Mouse (Mus musculus): ENCODE data around the gene Sgf29. TPM values are rescaled to one million over a fixed set of nuclear protein-coding genes. Genes with fewer than 3 reads are reported as not detected.

Sgf29 gene
- polyA plus RNA-seq, 1 experiment: 27.0 TPM

DNA sequence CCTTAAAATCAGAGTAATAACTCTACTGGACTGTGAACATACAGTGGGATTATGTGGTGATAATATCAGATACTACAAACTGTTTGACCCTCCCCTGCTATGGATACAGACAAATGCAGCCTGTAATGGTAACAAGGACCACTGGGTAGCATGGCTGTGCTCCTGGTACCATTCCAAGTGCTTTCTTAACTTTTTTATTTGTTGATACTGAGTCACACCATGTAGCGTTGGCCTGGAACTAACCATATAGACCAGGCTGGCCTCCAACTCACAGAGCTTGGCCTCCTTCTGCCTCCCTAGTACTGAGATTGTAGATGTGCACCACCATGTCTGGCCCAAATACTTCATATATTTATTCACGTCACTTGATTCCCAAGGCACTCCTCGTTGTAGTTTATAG lies 16.2 kb downstream of the Sgf29 start:
- Histone ChIP-seq H3K27ac (ENCODE audit: control insufficient read depth, insufficient read depth, low read depth, low read length, poor library complexity) (no peak overlapping the region), H3K4me3 (replicated peaks; ENCODE audit: control insufficient read depth, low read depth, low read length) (no peak overlapping the region), H3K4me1 (ENCODE audit: control insufficient read depth, insufficient read depth, low read length) (peaks cover 8% of the 10 kb centered on the region; the same call in 1 of the 2 replicates)
- 89% methylated on average over 3 of the region's 3 CpGs for WGBS
- TF ChIP-seq POLR2A (IDR thresholded peaks at IDR 0.05; ENCODE audit: borderline replicate concordance, control insufficient read depth, low read depth, low read length): no peak
- no peak for TF ChIP-seq CTCF (IDR thresholded peaks at IDR 0.05; ENCODE audit: control insufficient read depth, insufficient read depth, low read length)

DNA sequence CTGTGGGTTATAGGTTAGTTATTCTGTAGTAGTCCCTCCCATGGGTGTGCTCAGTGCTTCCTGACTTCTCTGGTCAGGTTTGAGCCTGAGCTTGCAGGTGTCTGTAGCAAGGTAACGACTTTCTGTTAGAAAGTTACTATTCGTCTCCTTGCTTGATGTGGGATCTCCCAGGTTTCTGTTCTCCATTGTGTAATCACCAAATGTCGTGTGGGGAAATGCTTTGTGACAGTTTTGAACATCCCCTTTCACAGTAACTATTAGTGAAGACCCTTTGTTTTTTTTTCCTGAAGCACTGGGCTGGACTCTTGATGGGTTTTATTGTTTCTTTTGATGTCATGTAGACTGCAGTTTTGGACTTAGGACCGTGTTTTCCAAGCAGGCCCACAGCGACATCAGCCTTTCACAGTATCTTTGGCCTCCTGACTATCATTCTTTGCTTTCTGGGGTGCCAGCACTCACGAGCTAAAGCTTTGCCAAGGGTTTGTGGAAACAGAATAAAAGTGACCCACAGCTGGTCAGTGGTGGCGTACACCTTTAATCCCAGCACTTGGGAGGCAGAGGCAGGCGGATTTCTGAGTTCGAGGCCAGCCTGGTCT lies 18.5 kb downstream of the Sgf29 start:
- WGBS: 54% methylated on average over 9 of the region's 9 CpGs
- H3K4me3 ChIP-seq (replicated peaks; ENCODE audit: control insufficient read depth, low read depth, low read length): no peak overlapping the region
- peak overlapping the region; percentile 44; the same call in 1 of the 2 replicates for H3K27ac ChIP-seq (ENCODE audit: control insufficient read depth, insufficient read depth, low read depth, low read length, poor library complexity)
- TF ChIP-seq POLR2A (IDR thresholded peaks at IDR 0.05; ENCODE audit: borderline replicate concordance, control insufficient read depth, low read depth, low read length): no peak
- TF ChIP-seq CTCF (IDR thresholded peaks at IDR 0.05; ENCODE audit: control insufficient read depth, insufficient read depth, low read length): no peak
- H3K4me1 ChIP-seq (ENCODE audit: control insufficient read depth, insufficient read depth, low read length): peaks cover 8% of the 10 kb centered on the region; the same call in 1 of the 2 replicates

DNA sequence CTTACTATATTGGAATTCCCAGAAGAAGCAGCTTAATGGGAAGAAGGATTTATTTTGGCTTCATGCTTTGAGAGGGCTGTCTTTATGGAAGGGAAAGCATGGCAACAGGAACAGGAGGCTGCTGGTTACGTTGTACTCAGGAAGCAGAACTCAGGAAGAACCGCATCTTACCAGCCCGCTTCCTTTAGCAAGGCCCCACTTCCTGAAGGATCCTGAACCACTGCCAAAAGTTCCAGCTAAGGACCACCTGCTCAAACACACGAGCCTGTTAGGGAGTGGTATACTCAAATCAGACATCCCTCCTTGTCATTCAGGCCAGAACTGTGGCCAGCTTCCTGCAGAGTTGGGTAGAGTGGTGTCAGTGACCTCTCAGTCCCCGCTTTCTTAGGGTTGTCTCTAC lies 19.3 kb downstream of the Sgf29 start:
- TF ChIP-seq POLR2A (IDR thresholded peaks at IDR 0.05; ENCODE audit: borderline replicate concordance, control insufficient read depth, low read depth, low read length): no peak
- no peak for TF ChIP-seq CTCF (IDR thresholded peaks at IDR 0.05; ENCODE audit: control insufficient read depth, insufficient read depth, low read length)
- H3K4me1 ChIP-seq (ENCODE audit: control insufficient read depth, insufficient read depth, low read length): peaks cover 8% of the 10 kb centered on the region; the same call in 1 of the 2 replicates
- WGBS: 26% methylated on average over 5 of the region's 5 CpGs
- H3K27ac ChIP-seq (ENCODE audit: control insufficient read depth, insufficient read depth, low read depth, low read length, poor library complexity): peak overlapping the region; percentile 43; the same call in 1 of the 2 replicates
- H3K4me3 ChIP-seq (replicated peaks; ENCODE audit: control insufficient read depth, low read depth, low read length): no peak overlapping the region

DNA sequence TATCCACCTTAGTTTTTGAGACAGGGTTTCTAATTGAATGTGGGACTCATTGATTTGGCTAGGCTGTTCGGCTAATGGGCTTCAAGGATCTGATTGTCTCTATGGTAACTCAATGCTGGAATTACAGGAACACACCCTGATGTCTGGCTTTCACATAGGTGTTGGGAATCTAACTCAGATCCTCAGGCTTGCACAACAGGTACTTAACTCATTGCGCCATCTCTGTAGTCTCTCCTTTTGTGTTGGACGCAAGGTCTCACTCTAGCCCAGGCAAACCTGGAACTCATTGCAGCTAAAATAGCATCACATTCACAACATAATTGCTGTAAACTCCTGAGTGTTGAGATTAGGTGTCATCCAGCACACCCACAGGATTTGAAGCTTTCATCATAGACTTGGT lies 21.0 kb downstream of the Sgf29 start:
- 73% methylated on average over 3 of the region's 3 CpGs for WGBS
- Histone ChIP-seq H3K27ac (ENCODE audit: control insufficient read depth, insufficient read depth, low read depth, low read length, poor library complexity) (no peak overlapping the region), H3K4me3 (replicated peaks; ENCODE audit: control insufficient read depth, low read depth, low read length) (no peak overlapping the region), H3K4me1 (ENCODE audit: control insufficient read depth, insufficient read depth, low read length) (peaks cover 7% of the 10 kb centered on the region; the same call in 1 of the 2 replicates)
- TF ChIP-seq POLR2A (IDR thresholded peaks at IDR 0.05; ENCODE audit: borderline replicate concordance, control insufficient read depth, low read depth, low read length) (no peak), CTCF (IDR thresholded peaks at IDR 0.05; ENCODE audit: control insufficient read depth, insufficient read depth, low read length) (no peak)

DNA sequence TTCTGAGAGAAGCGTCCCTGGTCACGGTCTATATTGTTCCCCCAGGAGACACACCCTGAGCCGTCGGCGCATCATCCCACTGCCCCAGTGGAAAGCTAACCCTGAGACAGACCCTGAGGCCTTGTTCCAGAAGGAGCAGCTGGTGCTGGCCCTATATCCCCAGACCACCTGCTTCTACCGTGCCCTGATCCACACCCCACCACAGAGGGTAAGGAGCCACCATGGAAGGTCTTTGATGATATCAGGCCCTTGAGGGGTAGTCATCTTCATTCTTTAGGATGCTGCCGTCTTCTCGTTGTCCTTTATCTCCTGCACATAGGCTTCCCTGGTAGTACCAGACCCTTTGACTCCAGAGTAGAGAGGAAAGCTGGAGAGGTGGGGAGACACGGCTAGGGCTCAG lies 23.0 kb downstream of the Sgf29 start:
- WGBS: 93% methylated on average over 9 of the region's 9 CpGs
- Histone ChIP-seq H3K4me1 (ENCODE audit: control insufficient read depth, insufficient read depth, low read length) (peaks cover 9% of the 10 kb centered on the region; the same call in 1 of the 2 replicates), H3K4me3 (replicated peaks; ENCODE audit: control insufficient read depth, low read depth, low read length) (no peak overlapping the region), H3K27ac (ENCODE audit: control insufficient read depth, insufficient read depth, low read depth, low read length, poor library complexity) (no peak overlapping the region)
- TF ChIP-seq CTCF (IDR thresholded peaks at IDR 0.05; ENCODE audit: control insufficient read depth, insufficient read depth, low read length) (no peak), POLR2A (IDR thresholded peaks at IDR 0.05; ENCODE audit: borderline replicate concordance, control insufficient read depth, low read depth, low read length) (no peak)

DNA sequence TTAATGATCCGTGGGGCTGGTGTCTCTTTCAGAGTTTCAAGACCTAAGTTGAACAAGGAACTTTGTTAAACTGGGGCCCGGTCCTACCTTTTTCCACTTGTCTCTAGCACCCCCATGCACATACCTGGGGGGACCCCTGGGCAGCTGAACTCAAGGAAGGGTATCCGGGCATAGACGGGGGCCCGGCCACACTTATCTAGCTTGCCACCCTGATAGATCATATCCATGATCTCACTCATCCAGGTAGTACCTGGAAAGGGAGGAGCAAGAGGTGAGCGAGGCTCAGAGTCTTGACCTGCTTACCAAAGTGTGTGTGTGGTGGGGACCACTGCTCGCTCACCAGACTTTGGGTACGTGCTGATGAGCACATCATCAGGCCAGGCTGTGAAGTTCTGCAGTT lies 26.0 kb downstream of the Sgf29 start:
- 80% methylated on average over 8 of the region's 8 CpGs for WGBS
- peaks cover 2% of the 10 kb centered on the region; the same call in 1 of the 2 replicates for H3K4me1 ChIP-seq (ENCODE audit: control insufficient read depth, insufficient read depth, low read length)
- no peak overlapping the region for H3K4me3 ChIP-seq (replicated peaks; ENCODE audit: control insufficient read depth, low read depth, low read length)
- no peak for TF ChIP-seq POLR2A (IDR thresholded peaks at IDR 0.05; ENCODE audit: borderline replicate concordance, control insufficient read depth, low read depth, low read length)
- no peak for TF ChIP-seq CTCF (IDR thresholded peaks at IDR 0.05; ENCODE audit: control insufficient read depth, insufficient read depth, low read length)
- H3K27ac ChIP-seq (ENCODE audit: control insufficient read depth, insufficient read depth, low read depth, low read length, poor library complexity): no peak overlapping the region

DNA sequence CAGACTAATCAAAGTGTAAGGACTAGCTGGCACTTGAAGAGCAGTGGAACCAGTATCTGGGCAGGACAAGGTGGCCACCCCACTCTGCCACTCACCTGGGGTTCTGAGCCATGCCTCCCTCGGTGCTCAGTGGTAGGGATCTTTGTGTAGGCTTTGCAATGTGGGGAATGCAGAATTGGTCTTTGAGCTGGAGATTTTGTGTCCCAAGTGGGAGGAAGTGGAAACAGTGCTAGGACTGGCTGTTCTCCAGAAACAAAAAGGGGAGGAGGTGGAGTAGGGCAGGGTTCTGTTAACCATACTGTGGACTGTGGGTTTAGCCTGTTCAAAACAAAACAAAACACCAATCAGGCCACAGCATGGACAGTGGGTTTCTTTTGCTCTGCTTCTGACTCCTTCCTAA lies 27.1 kb downstream of the Sgf29 start, which contains the start of gene Sult1a1:
Gene Sult1a1 (minus strand): TSS at position 226 of the 400 bp plus-strand sequence.
- Histone ChIP-seq H3K4me3 (replicated peaks; ENCODE audit: control insufficient read depth, low read depth, low read length) (no peak within 1 kb of the TSS), H3K27ac (ENCODE audit: control insufficient read depth, insufficient read depth, low read depth, low read length, poor library complexity) (no peak within 1 kb of the TSS), H3K4me1 (ENCODE audit: control insufficient read depth, insufficient read depth, low read length) (peaks cover 2% of the 10 kb centered on the region; the same call in 1 of the 2 replicates)
- WGBS: 69% methylated on average over 1 of the region's 1 CpGs
- no peak for TF ChIP-seq POLR2A (IDR thresholded peaks at IDR 0.05; ENCODE audit: borderline replicate concordance, control insufficient read depth, low read depth, low read length)
- TF ChIP-seq CTCF (IDR thresholded peaks at IDR 0.05; ENCODE audit: control insufficient read depth, insufficient read depth, low read length): no peak

DNA sequence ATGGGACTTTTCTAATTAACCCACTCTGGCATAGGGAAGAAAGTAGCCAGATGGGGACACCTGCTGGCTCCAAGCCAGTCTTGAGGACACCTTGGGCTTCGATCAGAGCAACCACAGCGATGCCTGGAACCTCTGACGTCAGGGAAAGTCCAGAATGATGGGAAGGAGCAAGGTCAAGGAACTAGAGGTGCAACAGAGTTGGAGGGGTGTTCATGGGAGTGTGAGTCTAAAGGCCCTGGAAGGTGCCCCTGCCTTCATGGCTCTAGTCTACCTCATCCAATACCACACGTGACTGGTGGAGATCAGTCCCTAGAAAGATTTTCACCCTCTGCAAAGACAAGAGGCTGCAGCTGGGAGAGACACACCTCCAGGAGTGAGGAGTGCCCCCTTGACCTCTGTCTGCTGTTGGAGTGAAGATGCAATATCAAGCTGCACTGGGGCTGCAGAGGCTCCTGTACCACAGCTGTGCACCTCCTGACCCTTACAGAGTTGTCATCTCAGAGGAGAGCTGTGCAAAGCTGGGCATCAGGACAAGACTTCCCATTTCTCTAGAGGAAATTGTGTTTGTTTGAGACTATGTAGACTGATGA lies 27.6 kb downstream of the Sgf29 start:
- no peak for TF ChIP-seq CTCF (IDR thresholded peaks at IDR 0.05; ENCODE audit: control insufficient read depth, insufficient read depth, low read length)
- H3K4me3 ChIP-seq (replicated peaks; ENCODE audit: control insufficient read depth, low read depth, low read length): no peak overlapping the region
- 46% methylated on average over 4 of the region's 4 CpGs for WGBS
- H3K27ac ChIP-seq (ENCODE audit: control insufficient read depth, insufficient read depth, low read depth, low read length, poor library complexity): no peak overlapping the region
- H3K4me1 ChIP-seq (ENCODE audit: control insufficient read depth, insufficient read depth, low read length): peaks cover 2% of the 10 kb centered on the region; the same call in 1 of the 2 replicates
